Mouse (Mus musculus) adrenal gland, adult 18-20 months (tissue): ENCODE results near the gene Bpifb6. TPM values are rescaled to one million over a fixed set of nuclear protein-coding genes. Genes with fewer than 3 reads are reported as not detected.

Source experiments
- DNase-seq, 2 experiments: peaks; one replicate each; pipeline ENCODE4 v3.0.0; 2021 to 2022; ENCODE audit warnings: low spot score in 2 of 2
- total RNA-seq, 2 experiments: library from RNA; stranded (reverse); gene quantifications; 1 replicate in 1 of 2; 2 replicates in 1 of 2; pipeline ENCODE4 v1.2.3; 2021

Gene Bpifb6
- total RNA-seq, 2 experiments from 2014 or later: 8.5 TPM; not detected in 1

- peak; percentile 38 to 42 for DNase-seq
Measured at GRCm38 (mm10) chr2:153953836-153954235, 53.6 kb downstream of the Bpifb6 start.

Other genes with a start within 250 kb of the Bpifb6 start
- not detected for gene Dnmt3c, start 203.7 kb upstream of the Bpifb6 start, total RNA-seq
- gene Mapre1, start 159.1 kb upstream of the Bpifb6 start, total RNA-seq: 10 to 100 TPM; 92.5 to 98.8 TPM
- under 1 TPM; 0.20 to 0.26 TPM for gene Efcab8, start 120.5 kb upstream of the Bpifb6 start, total RNA-seq
- not detected for gene Sun5, start 29.3 kb upstream of the Bpifb6 start, total RNA-seq
- under 1 TPM in 1 of 2 experiments, not detected in 1; 0.17 TPM for gene Bpifb2, start 25.3 kb upstream of the Bpifb6 start, total RNA-seq
- not detected for gene Bpifb3, start 17.8 kb downstream of the Bpifb6 start, total RNA-seq
- gene Bpifb4, start 37.8 kb downstream of the Bpifb6 start, total RNA-seq: not detected
- not detected for gene Bpifa6, start 74.6 kb downstream of the Bpifb6 start, total RNA-seq
- not detected for gene Bpifa2, start 107.9 kb downstream of the Bpifb6 start, total RNA-seq
- not detected for gene Bpifa3, start 229.9 kb downstream of the Bpifb6 start, total RNA-seq
- under 1 TPM in 1 of 2 experiments, not detected in 1; 0.35 TPM for gene Bpifa1, start 242.5 kb downstream of the Bpifb6 start, total RNA-seq